Mouse (Mus musculus) embryo, embryonic 9.5 days (tissue): ENCODE results near the gene Gm21310.
"Not testable (repeated sequence)": the region's sequence is repeated elsewhere in the genome, so short reads cannot be mapped to it uniquely, and the experiment has no call there.

ENCODE experiments used
- DNase-seq: peaks from one replicate; pipeline ENCODE4 v3.0.0-alpha.2; 2017; ENCODE audit errors: extremely low spot score

The Gm21310 gene

GRCm38 (mm10) chrY:10147083-10147482, at the start of gene Gm21310:
Gm21310 (minus strand) TSS chrY:10147183.
- not testable (repeated sequence) for DNase-seq
